Mouse (Mus musculus) forebrain, embryonic 16.5 days (tissue): ENCODE data around the gene Tanc2. TPM values are rescaled to one million over a fixed set of nuclear protein-coding genes. Genes with fewer than 3 reads are reported as not detected.

Source experiments
- ATAC-seq: fragments of 200-750 bp; cut with Nextera tagmentation; 2 replicates; pipeline ENCODE4 v1.8.0; 2017; ENCODE audit warnings: mild to moderate bottlenecking, moderate library complexity
- H3K27ac ChIP-seq: fragments of 300-500 bp; sonication (generic); 2 replicates; pipeline ENCODE4 v1.5.1; 2014; ENCODE audit warnings: low read length, control low read depth
- H3K27me3 ChIP-seq: fragments of 300-500 bp; sonication (generic); replicated peaks from 2 replicates; pipeline ENCODE4 v1.6.1; 2014; ENCODE audit warnings: low read length; ENCODE audit not compliant: control insufficient read depth, insufficient read depth
- H3K36me3 ChIP-seq: fragments of 300-500 bp; sonication (generic); 2 replicates; pipeline ENCODE4 v1.6.1; 2014; ENCODE audit not compliant: control insufficient read depth, insufficient read depth
- H3K4me1 ChIP-seq: fragments of 300-500 bp; sonication (generic); replicated peaks from 2 replicates; pipeline ENCODE4 v1.6.1; 2014; ENCODE audit warnings: low read length; ENCODE audit not compliant: control insufficient read depth, insufficient read depth
- H3K4me2 ChIP-seq: fragments of 300-500 bp; sonication (generic); 2 replicates; pipeline ENCODE4 v1.6.1; 2014; ENCODE audit warnings: mild to moderate bottlenecking, low read length, control low read depth
- H3K4me3 ChIP-seq: fragments of 300-500 bp; sonication (generic); replicated peaks from 2 replicates; pipeline ENCODE4 v1.5.1; 2014; ENCODE audit warnings: mild to moderate bottlenecking, low read length, control low read depth
- H3K9ac ChIP-seq: fragments of 300-500 bp; sonication (generic); replicated peaks from 2 replicates; pipeline ENCODE4 v1.6.1; 2014; ENCODE audit warnings: low read depth, low read length, control low read depth
- H3K9me3 ChIP-seq: fragments of 300-500 bp; sonication (generic); 2 replicates; pipeline ENCODE4 v1.6.1; 2016; ENCODE audit warnings: low read length; ENCODE audit not compliant: control insufficient read depth
- WGBS: fragments of 180-500 bp; shearing (Covaris S2); extraction: QIAGEN DNeasy Blood & Tissue Kit; methylation state at CpG from one replicate; pipeline ENCODE4 v1.1.7; 2014; 5-methylcytosine and 5-hydroxymethylcytosine counted together
- polyA plus RNA-seq: library from polyadenylated mRNA; unstranded; fragments of >200 nt; fragmentation: Nextera tagmentation; extraction: Ambion mirVana; gene quantifications from 2 replicates; pipeline ENCODE4 v1.2.1, GENCODE M21; 2015

Gene Tanc2
- polyA plus RNA-seq, 1 experiment from 2014 or later = 49.8 TPM

DNA sequence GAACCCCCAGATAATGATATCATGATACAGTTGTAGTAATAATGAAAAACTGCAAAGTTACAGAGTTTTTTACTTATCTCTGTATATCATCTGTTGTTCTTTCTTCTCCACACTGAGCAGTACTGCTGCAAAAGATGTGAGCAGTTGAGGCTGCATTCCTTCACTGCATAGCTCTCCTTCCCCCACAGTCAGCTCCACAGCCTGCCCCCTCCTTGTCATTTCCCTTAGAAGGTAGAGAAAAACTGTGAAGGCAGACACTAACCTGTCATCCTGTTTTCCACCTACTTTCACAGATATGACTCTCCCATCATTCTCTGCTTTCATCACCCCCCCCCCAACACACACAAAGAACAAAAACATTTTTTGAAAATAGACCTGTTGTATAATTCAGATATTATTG, 248.2 kb downstream of the Tanc2 start:
- peaks cover 4% of the 10 kb centered on the region; the same call in 1 of the 2 replicates for H3K36me3 ChIP-seq
- H3K4me3 ChIP-seq = no peak overlapping the region
- no peaks in the 10 kb centered on the region for H3K27me3 ChIP-seq
- no peak for ATAC-seq
- H3K9ac ChIP-seq = no peak overlapping the region
- no peaks in the 10 kb centered on the region for H3K9me3 ChIP-seq
- no peak overlapping the region for H3K27ac ChIP-seq
- H3K4me2 ChIP-seq = no peak overlapping the region
- no peaks in the 10 kb centered on the region for H3K4me1 ChIP-seq

DNA sequence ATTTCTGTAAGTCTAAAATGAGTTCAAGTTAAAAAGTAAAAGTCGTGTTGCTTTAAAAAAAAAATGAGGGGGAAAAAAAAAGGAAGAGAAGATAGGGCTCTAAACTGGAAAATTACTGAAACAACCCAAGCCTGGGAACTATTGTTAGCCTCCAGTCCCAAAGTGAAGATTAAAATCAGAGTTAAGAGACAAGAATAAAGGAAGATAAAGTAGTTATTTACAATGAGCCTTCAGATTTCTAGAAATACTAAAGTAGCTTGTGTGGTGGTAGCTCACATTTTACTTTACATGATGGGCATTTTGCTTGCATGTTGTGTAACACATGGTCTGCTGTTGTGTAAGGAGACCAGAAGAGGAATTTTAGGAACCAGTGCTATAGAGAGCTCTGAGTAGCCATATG, 256.1 kb downstream of the Tanc2 start:
- H3K4me3 ChIP-seq = no peak overlapping the region
- H3K9me3 ChIP-seq = no peaks in the 10 kb centered on the region
- 95% methylated on average over 1 of the region's 1 CpGs for WGBS
- H3K9ac ChIP-seq = no peak overlapping the region
- no peak for ATAC-seq
- H3K4me1 ChIP-seq = no peaks in the 10 kb centered on the region
- H3K4me2 ChIP-seq = no peak overlapping the region
- H3K36me3 ChIP-seq = peaks cover 3% of the 10 kb centered on the region
- no peaks in the 10 kb centered on the region for H3K27me3 ChIP-seq
- no peak overlapping the region for H3K27ac ChIP-seq

DNA sequence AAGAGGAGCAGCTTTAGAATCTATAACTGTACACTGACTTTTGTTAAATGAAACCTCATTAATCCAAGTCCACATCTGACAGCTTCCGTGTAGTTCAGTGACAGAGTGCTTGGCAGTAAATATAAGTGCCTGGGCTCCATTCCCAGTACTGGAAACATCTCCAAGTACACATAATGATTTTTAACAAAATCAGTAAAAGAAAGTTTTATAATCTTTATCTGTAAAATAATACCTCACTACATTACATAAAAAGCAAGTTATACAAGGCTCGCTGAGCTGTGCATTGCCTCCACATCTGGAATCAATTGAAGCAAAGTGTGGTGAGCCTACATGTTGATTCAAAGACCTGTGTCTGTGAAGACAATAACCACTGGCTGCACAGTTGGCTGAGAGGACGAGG, 265.7 kb downstream of the Tanc2 start:
- H3K36me3 ChIP-seq = peaks cover 6% of the 10 kb centered on the region; the same call in 1 of the 2 replicates
- H3K27me3 ChIP-seq = no peaks in the 10 kb centered on the region
- no peak overlapping the region for H3K27ac ChIP-seq
- H3K9ac ChIP-seq = no peak overlapping the region
- H3K4me2 ChIP-seq = no peak overlapping the region
- 0 out of 2 replicates have a peak, but pooled peaks cover 3% of the 10 kb centered on the region for H3K4me1 ChIP-seq
- no peak for ATAC-seq
- WGBS = 48% methylated on average over 3 of the region's 3 CpGs
- H3K4me3 ChIP-seq = no peak overlapping the region
- H3K9me3 ChIP-seq = no peaks in the 10 kb centered on the region

DNA sequence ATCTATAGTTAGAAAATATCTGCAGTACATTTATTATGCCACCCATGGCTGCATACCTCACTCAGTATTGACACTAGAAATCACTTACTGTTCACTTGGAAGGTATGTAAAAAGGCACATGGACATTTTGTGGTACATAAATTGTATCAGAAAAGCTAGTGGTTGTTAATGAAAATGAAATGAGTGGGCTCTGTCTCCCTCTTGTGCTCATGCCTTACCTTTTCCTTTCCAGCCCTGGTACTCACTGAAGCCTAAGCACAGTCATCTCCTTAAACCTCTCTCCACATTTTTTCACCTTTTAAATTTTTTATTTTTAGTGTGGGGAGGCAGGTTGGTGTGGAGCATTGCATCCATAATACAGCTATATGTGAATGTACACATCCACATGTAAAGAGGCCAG, 268.3 kb downstream of the Tanc2 start:
- no peaks in the 10 kb centered on the region for H3K27me3 ChIP-seq
- H3K4me1 ChIP-seq = 0 out of 2 replicates have a peak, but pooled peaks cover 3% of the 10 kb centered on the region
- no peak for ATAC-seq
- H3K27ac ChIP-seq = no peak overlapping the region
- H3K9me3 ChIP-seq = no peaks in the 10 kb centered on the region
- H3K4me3 ChIP-seq = no peak overlapping the region
- no peak overlapping the region for H3K4me2 ChIP-seq
- H3K9ac ChIP-seq = no peak overlapping the region
- peaks cover 6% of the 10 kb centered on the region; the same call in 1 of the 2 replicates for H3K36me3 ChIP-seq

DNA sequence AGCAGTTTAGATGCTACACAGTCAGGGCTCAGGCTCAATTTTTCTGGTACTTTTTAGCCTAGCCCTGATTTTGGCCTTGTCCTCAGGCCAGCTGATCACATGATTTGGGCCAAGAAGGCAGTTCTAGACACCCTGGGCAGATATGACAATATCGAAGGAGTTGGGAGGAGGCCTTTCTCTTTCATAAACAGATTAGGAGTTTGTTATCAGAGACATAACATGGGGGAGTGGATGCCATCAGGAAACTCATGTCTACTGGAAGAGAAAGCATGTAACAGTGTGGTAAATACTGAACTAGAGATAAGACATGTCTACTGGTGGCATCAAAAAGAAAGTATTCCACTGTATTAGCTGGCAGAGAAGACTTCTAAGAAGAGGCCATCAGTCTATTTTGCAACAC, 295.8 kb downstream of the Tanc2 start:
- no peaks in the 10 kb centered on the region for H3K9me3 ChIP-seq
- ATAC-seq = no peak
- no peak overlapping the region for H3K27ac ChIP-seq
- H3K4me3 ChIP-seq = no peak overlapping the region
- H3K36me3 ChIP-seq = peaks cover 3% of the 10 kb centered on the region; the same call in 1 of the 2 replicates
- no peak overlapping the region for H3K4me2 ChIP-seq
- WGBS = 96% methylated on average over 1 of the region's 1 CpGs
- H3K9ac ChIP-seq = no peak overlapping the region
- H3K27me3 ChIP-seq = no peaks in the 10 kb centered on the region
- H3K4me1 ChIP-seq = no peaks in the 10 kb centered on the region

DNA sequence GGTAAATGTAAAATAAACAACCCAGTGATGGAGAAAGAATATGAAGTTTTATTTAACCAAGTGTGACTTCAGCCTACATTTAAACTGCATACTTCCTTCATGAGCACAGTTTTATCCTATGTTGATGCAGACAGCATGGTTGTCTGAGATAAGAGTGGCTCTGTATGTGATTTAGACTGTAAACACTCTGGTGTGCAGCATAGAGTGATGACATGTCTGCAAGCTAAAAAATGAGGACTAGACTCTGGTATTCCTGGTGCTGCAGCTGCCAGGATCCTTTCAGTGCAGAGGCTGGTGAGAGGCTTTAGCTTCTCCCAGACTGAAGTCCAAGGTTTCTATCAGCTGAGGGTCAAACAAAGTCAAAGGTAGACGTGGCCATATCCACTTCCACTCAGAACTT, 297.5 kb downstream of the Tanc2 start:
- no peak overlapping the region for H3K9ac ChIP-seq
- no peak overlapping the region for H3K4me2 ChIP-seq
- WGBS = 54% methylated on average over 1 of the region's 1 CpGs
- H3K9me3 ChIP-seq = no peaks in the 10 kb centered on the region
- peaks cover 3% of the 10 kb centered on the region; the same call in 1 of the 2 replicates for H3K36me3 ChIP-seq
- H3K4me1 ChIP-seq = no peaks in the 10 kb centered on the region
- no peaks in the 10 kb centered on the region for H3K27me3 ChIP-seq
- H3K27ac ChIP-seq = no peak overlapping the region
- no peak for ATAC-seq
- H3K4me3 ChIP-seq = no peak overlapping the region

DNA sequence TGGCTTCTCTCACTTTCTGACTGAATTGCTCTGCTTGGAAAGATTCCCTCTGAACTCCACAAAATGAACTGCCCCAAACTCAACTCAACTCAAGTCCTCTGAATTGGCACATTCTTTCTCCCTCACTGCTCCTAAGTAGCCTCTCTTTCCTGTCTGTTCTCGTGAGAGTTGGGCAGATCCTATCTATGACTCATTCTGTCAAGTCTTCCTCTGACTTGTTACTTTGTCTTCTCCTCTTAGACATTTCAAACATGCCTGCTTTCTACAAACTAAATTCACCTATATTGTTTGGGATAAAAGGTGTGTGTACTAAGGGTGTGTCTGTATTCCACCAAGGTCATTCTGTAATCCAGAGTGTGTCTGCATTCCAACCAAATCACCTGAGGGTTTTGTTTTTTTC, 309.4 kb downstream of the Tanc2 start:
- no peak overlapping the region for H3K4me2 ChIP-seq
- no peak overlapping the region for H3K9ac ChIP-seq
- no peak overlapping the region for H3K27ac ChIP-seq
- WGBS = 50% methylated on average over 1 of the region's 1 CpGs
- peaks cover 7% of the 10 kb centered on the region for H3K36me3 ChIP-seq
- no peaks in the 10 kb centered on the region for H3K9me3 ChIP-seq
- H3K4me1 ChIP-seq = no peaks in the 10 kb centered on the region
- no peak overlapping the region for H3K4me3 ChIP-seq
- no peak for ATAC-seq
- no peaks in the 10 kb centered on the region for H3K27me3 ChIP-seq

DNA sequence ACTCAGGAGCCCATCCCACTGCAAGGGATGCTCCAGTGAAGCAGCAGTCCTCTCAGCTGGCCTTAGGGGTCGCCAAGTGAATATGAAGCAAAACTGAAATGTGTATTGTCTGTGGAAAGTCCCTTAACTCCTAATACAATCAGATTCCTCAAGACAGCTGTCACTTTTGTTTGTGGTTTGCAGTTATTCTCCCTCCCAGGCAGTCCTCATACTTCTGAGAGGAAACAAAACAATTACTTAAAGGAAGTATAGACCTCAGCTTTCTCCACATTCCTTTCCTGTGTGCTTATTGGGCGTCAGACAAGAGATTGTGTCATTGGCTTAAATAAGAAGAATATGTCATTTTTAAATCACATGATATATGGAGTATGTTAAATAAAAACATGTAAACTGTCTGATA, 311.7 kb downstream of the Tanc2 start:
- no peaks in the 10 kb centered on the region for H3K9me3 ChIP-seq
- H3K9ac ChIP-seq = no peak overlapping the region
- 70% methylated on average over 2 of the region's 2 CpGs for WGBS
- H3K4me3 ChIP-seq = no peak overlapping the region
- no peaks in the 10 kb centered on the region for H3K4me1 ChIP-seq
- peaks cover 7% of the 10 kb centered on the region for H3K36me3 ChIP-seq
- no peak for ATAC-seq
- no peaks in the 10 kb centered on the region for H3K27me3 ChIP-seq
- no peak overlapping the region for H3K4me2 ChIP-seq
- no peak overlapping the region for H3K27ac ChIP-seq

DNA sequence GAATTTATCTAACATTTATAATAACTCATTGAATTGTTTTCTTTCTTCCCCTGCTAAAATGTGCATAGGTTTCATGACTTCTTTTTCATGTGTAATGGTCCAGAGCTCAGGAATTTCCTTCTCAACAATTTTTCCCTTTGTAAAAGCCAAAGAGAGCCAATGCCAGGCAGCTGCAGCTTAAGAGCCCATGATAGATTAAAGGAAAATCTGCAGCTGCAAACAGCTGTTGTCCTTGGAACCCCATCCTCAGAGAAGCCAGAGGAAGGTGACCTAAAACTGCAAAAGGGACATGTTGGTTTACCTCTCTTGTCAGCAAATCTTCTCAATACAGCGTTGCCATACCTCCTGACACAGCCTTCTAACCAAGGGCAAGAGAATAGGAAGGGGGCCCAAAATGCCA, 313.2 kb downstream of the Tanc2 start:
- Histone ChIP-seq H3K4me1 (no peaks in the 10 kb centered on the region), H3K9me3 (no peaks in the 10 kb centered on the region), H3K4me2 (no peak overlapping the region), H3K27me3 (no peaks in the 10 kb centered on the region), H3K27ac (no peak overlapping the region), H3K4me3 (no peak overlapping the region), H3K36me3 (peaks cover 7% of the 10 kb centered on the region), H3K9ac (no peak overlapping the region)
- 88% methylated on average over 1 of the region's 1 CpGs for WGBS
- no peak for ATAC-seq

DNA sequence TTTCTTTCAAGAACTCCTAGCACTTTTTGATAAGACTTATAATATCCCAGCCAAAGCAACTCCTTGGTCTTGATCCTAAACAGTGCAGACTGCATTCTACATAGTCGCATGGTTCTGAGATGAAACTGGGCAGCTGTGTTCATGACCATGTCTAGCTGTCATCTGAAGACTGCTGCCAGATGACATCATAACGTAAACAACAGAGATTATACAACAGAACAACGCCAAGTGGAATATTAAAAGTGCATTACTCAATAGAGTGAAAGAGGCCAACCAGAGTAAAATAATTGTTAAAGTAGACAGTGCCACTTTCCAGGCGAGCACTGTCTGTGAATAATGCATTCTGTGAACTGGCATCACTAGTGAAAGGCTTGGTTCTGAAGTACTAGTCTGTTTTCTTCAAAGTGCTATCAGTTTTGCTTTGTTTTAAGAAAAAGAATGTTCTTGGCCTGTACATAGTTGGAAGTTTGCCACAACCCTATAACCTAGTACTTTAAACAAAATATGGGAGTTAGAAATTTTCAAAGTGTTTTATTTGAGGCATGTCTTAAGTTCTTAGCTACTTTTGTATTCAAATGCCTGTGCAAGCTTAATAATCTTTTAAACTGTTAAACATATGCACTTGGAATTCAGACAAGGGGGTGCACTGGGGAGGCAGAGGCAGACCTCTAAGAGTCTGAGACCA, 315.9 kb downstream of the Tanc2 start:
- Histone ChIP-seq H3K9ac (no peak overlapping the region), H3K9me3 (no peaks in the 10 kb centered on the region), H3K27ac (no peak overlapping the region), H3K4me3 (no peak overlapping the region), H3K4me2 (no peak overlapping the region), H3K4me1 (no peaks in the 10 kb centered on the region), H3K27me3 (no peaks in the 10 kb centered on the region), H3K36me3 (peaks cover 5% of the 10 kb centered on the region; the same call in 1 of the 2 replicates)
- ATAC-seq = no peak
- WGBS = 60% methylated on average over 4 of the region's 4 CpGs
